Mouse (Mus musculus): ENCODE results near the gene Pxdn. TPM values are rescaled to one million over a fixed set of nuclear protein-coding genes. Genes with fewer than 3 reads are reported as not detected.

Gene Pxdn
- polyA plus RNA-seq, 1 experiment from 2014 or later, result not detected

DNA sequence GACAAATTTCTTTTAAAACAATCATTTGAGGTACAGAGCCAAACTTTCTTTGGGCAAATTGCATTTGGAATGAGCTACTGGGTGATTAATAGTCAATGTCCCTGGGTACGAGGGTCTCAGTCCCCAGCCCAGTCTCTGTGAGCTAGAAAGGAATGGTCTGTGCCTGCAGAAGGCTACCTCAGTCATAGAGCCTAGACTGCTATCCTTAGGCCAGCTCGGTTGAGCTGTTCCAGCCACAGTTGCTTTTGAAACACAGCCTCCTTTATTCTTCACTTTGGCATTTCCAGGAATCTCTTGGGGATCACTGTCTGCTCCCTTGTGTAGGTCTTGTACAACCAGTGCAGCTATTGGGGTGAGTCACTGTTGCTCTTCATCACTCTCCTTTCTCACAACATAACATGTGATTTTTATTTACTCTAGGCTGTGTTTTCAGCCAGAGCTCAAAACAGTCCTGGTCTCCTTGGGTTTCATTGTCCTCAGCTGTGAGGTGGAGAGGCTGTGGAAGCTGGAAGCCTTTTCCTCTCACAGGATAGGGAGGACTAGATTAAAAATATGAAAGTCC lies 86.9 kb downstream of the Pxdn start:
- Histone ChIP-seq H3K79me2 (ENCODE audit: inconsistent target) (no peaks in the 10 kb centered on the region), H3K27ac (no peak overlapping the region), H3K36me3 (ENCODE audit: inconsistent target) (no peaks in the 10 kb centered on the region), H3K4me3 (ENCODE audit: inconsistent target) (no peak overlapping the region)
- 73% methylated on average over 2 of the region's 2 CpGs for WGBS (ENCODE audit: missing documents)

- Histone ChIP-seq H3K79me2 (ENCODE audit: inconsistent target) (no peaks in the 10 kb centered on the region), H3K27ac (no peak overlapping the region), H3K36me3 (ENCODE audit: inconsistent target) (no peaks in the 10 kb centered on the region), H3K4me3 (ENCODE audit: inconsistent target) (no peak overlapping the region)
- WGBS (ENCODE audit: missing documents), result 91% methylated on average over 3 of the region's 3 CpGs
Observed at GRCm38 (mm10) chr12:30027721-30028340, 90.4 kb downstream of the Pxdn start.

DNA sequence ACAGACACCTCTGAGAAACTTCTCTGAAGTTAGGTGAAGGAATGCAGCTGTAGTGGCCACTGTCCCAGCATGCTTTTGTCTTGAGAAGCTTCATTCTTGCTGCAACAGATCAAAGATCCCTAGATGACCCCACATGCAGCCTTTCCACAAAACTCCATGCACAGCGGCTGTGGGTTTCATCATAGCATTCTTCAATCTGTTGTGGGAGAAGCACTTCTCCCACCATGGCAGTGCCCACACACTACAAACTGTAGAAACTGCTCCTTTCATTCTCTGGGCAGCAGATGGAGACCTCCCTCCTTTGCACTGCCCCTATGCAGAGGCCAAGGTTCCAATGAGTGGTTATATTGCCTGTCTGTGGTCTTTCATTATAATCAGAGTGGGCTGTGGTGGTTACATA lies 91.7 kb downstream of the Pxdn start:
- Histone ChIP-seq H3K27ac (no peak overlapping the region), H3K4me3 (ENCODE audit: inconsistent target) (no peak overlapping the region), H3K36me3 (ENCODE audit: inconsistent target) (no peaks in the 10 kb centered on the region), H3K79me2 (ENCODE audit: inconsistent target) (no peaks in the 10 kb centered on the region)
- WGBS (ENCODE audit: missing documents), result 93% methylated on average over 1 of the region's 1 CpGs

DNA sequence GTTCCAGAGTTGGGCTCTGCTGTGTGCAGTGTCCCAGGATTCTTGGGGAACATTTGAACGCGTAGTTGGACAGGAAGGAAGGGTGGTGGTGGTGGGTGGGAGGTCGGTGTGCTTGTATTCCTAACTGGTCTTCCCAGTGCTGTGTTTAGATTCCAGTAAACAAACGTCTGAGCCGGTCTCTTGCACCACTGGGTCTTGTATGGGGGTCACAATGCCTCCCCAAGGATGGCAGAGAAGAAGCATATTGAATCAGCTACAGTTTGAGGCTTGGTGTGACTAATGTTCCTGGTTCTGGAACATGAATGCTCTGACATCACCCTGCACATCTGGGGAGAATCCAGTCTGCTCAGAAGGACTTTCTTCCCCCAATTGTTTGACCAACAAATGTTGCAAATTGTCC lies 93.2 kb downstream of the Pxdn start:
- Histone ChIP-seq H3K36me3 (ENCODE audit: inconsistent target) (no peaks in the 10 kb centered on the region), H3K79me2 (ENCODE audit: inconsistent target) (no peaks in the 10 kb centered on the region), H3K27ac (no peak overlapping the region), H3K4me3 (ENCODE audit: inconsistent target) (no peak overlapping the region)
- 43% methylated on average over 5 of the region's 5 CpGs for WGBS (ENCODE audit: missing documents)

DNA sequence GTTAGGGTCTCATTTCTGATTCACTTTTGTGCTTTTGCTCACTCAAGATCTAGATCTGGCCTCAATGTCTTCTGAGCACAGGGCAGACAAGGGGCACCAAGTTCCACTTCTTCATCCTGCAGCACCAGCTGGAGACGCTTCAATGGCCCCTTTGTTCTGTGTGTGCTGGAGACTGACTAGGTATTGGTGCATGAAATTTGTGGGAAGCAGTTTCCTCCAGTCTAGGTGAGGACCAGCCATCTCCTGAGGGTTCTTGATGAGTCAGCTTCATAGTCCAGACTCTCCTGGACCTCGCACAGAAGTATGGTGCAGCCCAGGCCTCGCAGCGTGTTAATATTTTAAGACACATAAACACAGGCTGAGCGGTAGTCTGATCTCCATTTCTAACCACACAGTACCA lies 97.3 kb downstream of the Pxdn start:
- H3K36me3 ChIP-seq (ENCODE audit: inconsistent target), result no peaks in the 10 kb centered on the region
- no peaks in the 10 kb centered on the region for H3K79me2 ChIP-seq (ENCODE audit: inconsistent target)
- H3K27ac ChIP-seq, result no peak overlapping the region
- 93% methylated on average over 5 of the region's 5 CpGs for WGBS (ENCODE audit: missing documents)
- H3K4me3 ChIP-seq (ENCODE audit: inconsistent target), result no peak overlapping the region

DNA sequence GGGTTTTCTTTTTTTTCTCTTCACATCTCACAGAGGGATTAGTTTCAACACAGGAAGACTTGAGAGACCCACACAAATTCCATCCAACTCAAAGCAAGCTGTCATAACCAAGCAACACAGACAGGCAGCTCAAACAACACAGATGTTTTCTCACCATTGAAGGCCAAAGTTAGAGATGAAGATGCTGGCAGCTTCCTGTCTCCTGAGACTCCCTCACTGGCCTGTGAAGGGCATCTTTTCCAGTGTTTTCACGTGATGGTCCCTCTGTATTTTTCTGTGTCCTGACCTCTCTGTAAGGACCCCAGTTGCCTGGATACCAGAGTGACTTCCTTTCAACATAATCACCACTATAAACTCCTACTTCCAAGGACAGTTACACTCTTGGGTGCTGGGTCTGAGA lies 98.0 kb downstream of the Pxdn start:
- Histone ChIP-seq H3K36me3 (ENCODE audit: inconsistent target) (no peaks in the 10 kb centered on the region), H3K79me2 (ENCODE audit: inconsistent target) (no peaks in the 10 kb centered on the region)
- 30% methylated on average over 1 of the region's 1 CpGs for WGBS (ENCODE audit: missing documents)

GRCm38 (mm10) chr12:30035841-30036568 lies 98.6 kb downstream of the Pxdn start:
- no peaks in the 10 kb centered on the region for H3K36me3 ChIP-seq (ENCODE audit: inconsistent target)

More for the DNA sequence above, 98.0 kb downstream of the Pxdn start:
- Histone ChIP-seq H3K4me3 (ENCODE audit: inconsistent target) (no peak overlapping the region), H3K27ac (no peak overlapping the region)

DNA sequence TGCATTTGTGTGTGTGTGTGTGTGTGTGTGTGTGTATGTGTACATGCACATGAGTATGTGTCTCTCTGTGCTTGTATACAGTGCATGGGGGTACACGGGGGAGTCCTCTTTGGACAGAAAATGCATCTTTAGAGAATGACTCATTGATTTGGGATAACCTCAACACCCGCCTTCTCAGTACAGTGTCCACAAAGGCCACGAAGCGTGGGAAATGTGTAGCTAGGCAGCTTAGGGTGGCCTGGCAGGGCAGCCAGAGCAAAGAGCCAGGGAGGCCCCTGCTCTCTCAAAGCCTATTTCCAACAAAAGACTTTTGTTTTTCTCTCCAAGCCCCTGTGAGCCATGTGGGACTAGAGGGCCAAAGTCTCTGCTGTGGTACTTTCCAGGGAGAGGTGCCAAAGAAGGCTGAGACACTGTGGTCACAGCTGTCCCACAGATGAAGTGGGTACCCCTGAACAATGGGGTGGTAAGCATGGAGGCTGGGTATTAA lies 99.2 kb downstream of the Pxdn start:
- Histone ChIP-seq H3K79me2 (ENCODE audit: inconsistent target) (no peaks in the 10 kb centered on the region), H3K36me3 (ENCODE audit: inconsistent target) (no peaks in the 10 kb centered on the region), H3K27ac (no peak overlapping the region), H3K4me3 (ENCODE audit: inconsistent target) (no peak overlapping the region)
- 82% methylated on average over 4 of the region's 4 CpGs for WGBS (ENCODE audit: missing documents)

More at GRCm38 (mm10) chr12:30035841-30036568, 98.6 kb downstream of the Pxdn start:
- H3K27ac ChIP-seq, result no peak overlapping the region
- H3K79me2 ChIP-seq (ENCODE audit: inconsistent target), result no peaks in the 10 kb centered on the region
- H3K4me3 ChIP-seq (ENCODE audit: inconsistent target), result no peak overlapping the region

DNA sequence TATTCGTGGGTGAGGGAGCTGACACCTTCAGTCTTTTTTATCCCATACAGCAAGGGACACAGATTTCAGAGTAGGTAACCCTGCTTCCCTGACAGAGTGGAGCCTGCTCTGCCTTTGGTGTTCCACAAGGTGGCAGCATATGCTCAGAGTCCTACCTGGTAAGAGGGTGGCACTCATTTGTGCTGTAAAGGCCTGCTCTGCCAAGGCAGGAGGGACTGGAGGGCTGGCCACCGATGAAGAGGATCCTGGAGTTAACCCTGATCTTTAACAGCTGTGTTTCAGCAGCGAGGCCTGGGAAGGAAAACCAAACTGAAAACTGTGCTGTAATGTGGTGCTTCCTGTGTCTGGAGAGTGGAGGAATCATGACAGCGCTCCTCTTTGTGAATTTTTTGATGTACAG lies 102.2 kb downstream of the Pxdn start:
- no peaks in the 10 kb centered on the region for H3K79me2 ChIP-seq (ENCODE audit: inconsistent target)
- no peak overlapping the region for H3K4me3 ChIP-seq (ENCODE audit: inconsistent target)
- 38% methylated on average over 4 of the region's 4 CpGs for WGBS (ENCODE audit: missing documents)
- H3K36me3 ChIP-seq (ENCODE audit: inconsistent target), result no peaks in the 10 kb centered on the region
- H3K27ac ChIP-seq, result no peak overlapping the region

GRCm38 (mm10) chr12:30040150-30040549 lies 102.7 kb downstream of the Pxdn start:
- no peaks in the 10 kb centered on the region for H3K36me3 ChIP-seq (ENCODE audit: inconsistent target)
- WGBS (ENCODE audit: missing documents), result 27% methylated on average over 4 of the region's 4 CpGs
- H3K27ac ChIP-seq, result no peak overlapping the region
- no peak overlapping the region for H3K4me3 ChIP-seq (ENCODE audit: inconsistent target)
- H3K79me2 ChIP-seq (ENCODE audit: inconsistent target), result no peaks in the 10 kb centered on the region

DNA sequence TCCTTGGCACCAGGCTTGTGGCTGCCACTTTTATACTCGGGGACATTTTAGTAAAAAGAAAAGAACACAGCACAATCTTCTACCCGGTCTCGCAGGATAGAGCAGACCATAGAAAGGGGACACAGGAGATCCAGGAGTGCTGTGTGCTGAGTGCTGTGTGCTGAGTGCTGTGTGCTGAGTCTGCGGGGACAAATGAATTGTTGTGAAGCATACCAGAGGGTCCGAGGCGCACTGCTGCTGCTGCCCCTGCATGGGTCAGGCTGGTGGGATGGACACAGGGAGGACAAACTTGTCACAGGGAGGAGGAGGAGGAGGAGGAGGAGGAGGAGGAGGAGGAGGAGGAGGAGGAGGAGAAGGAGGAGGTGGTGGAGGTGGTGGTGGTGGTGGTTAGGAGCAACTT lies 111.4 kb downstream of the Pxdn start:
- WGBS (ENCODE audit: missing documents), result 56% methylated on average over 3 of the region's 6 CpGs
- H3K4me3 ChIP-seq (ENCODE audit: inconsistent target), result no peak overlapping the region
- H3K27ac ChIP-seq, result no peak overlapping the region
- no peaks in the 10 kb centered on the region for H3K36me3 ChIP-seq (ENCODE audit: inconsistent target)
- H3K79me2 ChIP-seq (ENCODE audit: inconsistent target), result no peaks in the 10 kb centered on the region

DNA sequence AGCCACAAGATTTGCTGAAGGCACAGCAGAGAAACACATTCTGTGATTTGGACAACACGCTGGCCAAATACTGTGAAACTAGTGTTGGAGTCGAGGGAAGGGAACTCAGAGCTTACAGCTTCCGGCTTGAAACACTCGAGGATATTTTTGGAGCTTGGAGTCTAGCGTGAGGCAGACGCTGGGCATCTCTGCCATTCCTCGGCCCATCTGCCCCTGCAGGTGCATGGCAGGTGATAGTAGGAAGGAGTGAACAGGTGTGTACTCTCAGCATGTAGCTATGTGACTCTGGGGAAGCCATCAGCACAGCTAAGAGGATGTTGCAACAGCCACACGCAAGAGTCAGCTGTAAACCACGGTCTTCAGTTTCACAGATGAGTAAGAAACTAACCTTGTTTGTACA lies 112.4 kb downstream of the Pxdn start:
- Histone ChIP-seq H3K4me3 (ENCODE audit: inconsistent target) (no peak overlapping the region), H3K36me3 (ENCODE audit: inconsistent target) (no peaks in the 10 kb centered on the region), H3K27ac (no peak overlapping the region), H3K79me2 (ENCODE audit: inconsistent target) (no peaks in the 10 kb centered on the region)
- 70% methylated on average over 9 of the region's 9 CpGs for WGBS (ENCODE audit: missing documents)

- H3K36me3 ChIP-seq (ENCODE audit: inconsistent target), result no peaks in the 10 kb centered on the region
- H3K79me2 ChIP-seq (ENCODE audit: inconsistent target), result no peaks in the 10 kb centered on the region
- WGBS (ENCODE audit: missing documents), result 25% methylated on average over 4 of the region's 4 CpGs
- no peak overlapping the region for H3K27ac ChIP-seq
- H3K4me3 ChIP-seq (ENCODE audit: inconsistent target), result no peak overlapping the region
Observed at GRCm38 (mm10) chr12:30050235-30050634, 112.8 kb downstream of the Pxdn start.

- WGBS (ENCODE audit: missing documents), result 92% methylated on average over 11 of the region's 11 CpGs
- H3K36me3 ChIP-seq (ENCODE audit: inconsistent target), result no peaks in the 10 kb centered on the region
- H3K79me2 ChIP-seq (ENCODE audit: inconsistent target), result no peaks in the 10 kb centered on the region
- no peak overlapping the region for H3K4me3 ChIP-seq (ENCODE audit: inconsistent target)
- no peak overlapping the region for H3K27ac ChIP-seq
Observed at GRCm38 (mm10) chr12:30054761-30055540, 117.5 kb downstream of the Pxdn start.

DNA sequence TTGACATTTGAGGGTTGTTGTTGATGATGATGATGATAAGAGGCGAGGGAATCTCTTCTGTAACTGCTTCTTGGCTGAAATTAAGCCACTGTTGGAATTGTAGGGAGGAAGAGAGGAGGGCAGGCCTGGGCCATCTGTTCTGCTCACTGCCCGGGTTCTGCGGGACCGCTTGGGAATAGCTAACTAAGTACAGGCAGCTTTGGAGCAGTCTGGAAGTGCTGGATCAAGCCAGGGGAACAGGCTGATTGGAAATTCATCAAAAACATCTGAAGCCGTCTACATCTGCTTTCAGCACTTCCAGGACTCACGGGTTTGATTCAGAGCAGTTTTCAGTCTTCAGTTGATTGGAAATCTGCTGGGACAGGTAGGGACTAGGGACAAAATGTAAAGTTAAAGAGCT lies 120.6 kb downstream of the Pxdn start:
- WGBS (ENCODE audit: missing documents), result 64% methylated on average over 6 of the region's 6 CpGs
- Histone ChIP-seq H3K4me3 (ENCODE audit: inconsistent target) (no peak overlapping the region), H3K36me3 (ENCODE audit: inconsistent target) (no peaks in the 10 kb centered on the region), H3K79me2 (ENCODE audit: inconsistent target) (no peaks in the 10 kb centered on the region), H3K27ac (no peak overlapping the region)
